In the genomic region with DNA sequence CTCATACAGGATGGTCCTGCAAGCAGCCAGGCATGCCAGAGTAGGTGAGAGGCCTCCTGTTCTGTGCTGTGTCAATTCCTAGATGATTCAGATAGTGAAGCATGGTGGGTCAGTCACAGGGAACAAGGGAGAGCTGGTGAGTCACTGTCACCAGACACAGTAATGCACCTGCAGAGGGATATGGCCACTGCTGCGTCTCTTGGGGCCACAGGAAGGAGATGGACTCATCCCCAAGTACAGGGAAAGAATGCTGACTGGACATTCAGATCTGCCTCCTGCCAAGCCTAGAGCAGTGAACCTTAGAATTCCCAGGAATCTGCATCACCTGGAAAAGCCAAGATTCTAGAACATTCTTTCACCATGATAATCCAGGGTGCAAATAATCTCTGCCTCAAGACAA, we compare ENCODE assay signal across 21 mouse cellular contexts. TPM values are rescaled to one million over a fixed set of nuclear protein-coding genes. Genes with fewer than 3 reads are reported as not detected.
DNase-seq lines count a peak whose midpoint lies in the region; ATAC-seq and TF ChIP-seq lines count a peak whose summit lies in the region.
"Had no signal": no experiment of that assay in that cellular context is flagged by ENCODE, and none has a peak within 500 bp of the region (broad histone marks: within the 10 kb centered on the region; RNA-seq: fewer than 3 reads in every experiment).

No protein-coding gene starts in this region.

- H3K4me2 ChIP-seq in kidney, embryonic 16.5 days (replicated peaks; ENCODE audit: low read depth, low read length), result no peak overlapping the region
- no peak overlapping the region for H3K4me2 ChIP-seq in forebrain, embryonic 11.5 days (ENCODE audit: low read depth, low read length, severe bottlenecking)
- H3K4me2 ChIP-seq: limb, embryonic 12.5 days; neural tube, embryonic 15.5 days; stomach, embryonic 15.5 days had no signal

- H3K27ac ChIP-seq in kidney, adult 2 months (ENCODE audit: insufficient read depth, low read depth, low read length), result peak overlapping the region; percentile 60
- no peak overlapping the region for H3K27ac ChIP-seq in kidney, embryonic 16.5 days (ENCODE audit: low read length)
- H3K27ac ChIP-seq in macrophage, result peak overlapping the region; percentile 98
- no peak overlapping the region for H3K27ac ChIP-seq in forebrain, embryonic 11.5 days (ENCODE audit: low read depth, low read length)
- H3K27ac ChIP-seq: forebrain, embryonic 10.5 days; limb, embryonic 12.5 days; neural tube, embryonic 15.5 days; stomach, embryonic 15.5 days had no signal

- in situ Hi-C loops in Patski (cut with MboI; ENCODE audit: low pct_unique_long_range_greater_than_20kb), result no loop called here

- H3K4me3 ChIP-seq in kidney, adult 2 months (ENCODE audit: insufficient read depth, low read depth, low read length), result no peak overlapping the region
- H3K4me3 ChIP-seq in kidney, embryonic 16.5 days (ENCODE audit: low read length), result no peak overlapping the region
- no peak overlapping the region for H3K4me3 ChIP-seq in macrophage (ENCODE audit: inconsistent target)
- no peak overlapping the region for H3K4me3 ChIP-seq in forebrain, embryonic 11.5 days (ENCODE audit: low read depth, low read length)
- H3K4me3 ChIP-seq: forebrain, embryonic 10.5 days; limb, embryonic 12.5 days; neural tube, embryonic 15.5 days; stomach, embryonic 15.5 days had no signal

- 28% methylated on average over 1 of the region's 1 CpGs for WGBS in kidney, adult 2 months
- 64% methylated on average over 1 of the region's 1 CpGs for WGBS in kidney, embryonic 16.5 days
- WGBS in macrophage (ENCODE audit: missing documents), result 55% methylated on average over 1 of the region's 1 CpGs
- WGBS in forebrain, embryonic 11.5 days, result 85% methylated on average over 1 of the region's 1 CpGs

- H3K27me3 ChIP-seq in kidney, adult 2 months (replicated peaks; ENCODE audit: control insufficient read depth, insufficient read depth, low read length), result no peaks in the 10 kb centered on the region
- H3K27me3 ChIP-seq in Patski, result no peaks in the 10 kb centered on the region
- no peaks in the 10 kb centered on the region for H3K27me3 ChIP-seq in kidney, embryonic 16.5 days (ENCODE audit: insufficient read depth, low read length)
- H3K27me3 ChIP-seq in forebrain, embryonic 11.5 days (ENCODE audit: control insufficient read depth, insufficient read depth, low read length), result no peaks in the 10 kb centered on the region
- H3K27me3 ChIP-seq: limb, embryonic 12.5 days; neural tube, embryonic 15.5 days; stomach, embryonic 15.5 days had no signal

- peaks cover 26% of the 10 kb centered on the region for H3K4me1 ChIP-seq in kidney, adult 2 months (ENCODE audit: control insufficient read depth, insufficient read depth, low read length)
- peaks cover 32% of the 10 kb centered on the region for H3K4me1 ChIP-seq in kidney, embryonic 16.5 days (ENCODE audit: insufficient read depth, low read length)
- no peaks in the 10 kb centered on the region for H3K4me1 ChIP-seq in forebrain, embryonic 11.5 days (replicated peaks; ENCODE audit: control insufficient read depth, insufficient read depth, low read length)
- H3K4me1 ChIP-seq: limb, embryonic 12.5 days; stomach, embryonic 15.5 days had no signal

- no peaks in the 10 kb centered on the region for H3K36me3 ChIP-seq in kidney, adult 2 months (ENCODE audit: control insufficient read depth, insufficient read depth, low read length)
- H3K36me3 ChIP-seq in kidney, embryonic 16.5 days (ENCODE audit: insufficient read depth, low read length), result no peaks in the 10 kb centered on the region
- H3K36me3 ChIP-seq in macrophage (ENCODE audit: inconsistent target), result no peaks in the 10 kb centered on the region
- H3K36me3 ChIP-seq in forebrain, embryonic 11.5 days (ENCODE audit: control insufficient read depth, insufficient read depth, low read length), result no peaks in the 10 kb centered on the region
- H3K36me3 ChIP-seq: forebrain, embryonic 10.5 days; limb, embryonic 12.5 days; neural tube, embryonic 15.5 days; stomach, embryonic 15.5 days had no signal

- CTCF ChIA-PET in Patski (lab: Charles Lee), result no interaction called here

- no peak for TF ChIP-seq CTCF in kidney, adult 2 months (conservative IDR thresholded peaks at IDR 0.05; ENCODE audit: insufficient read depth, insufficient read length, low read depth, low read length)
- TF ChIP-seq CTCF in Patski (IDR thresholded peaks at IDR 0.05), result no peak

- H3K9me3 ChIP-seq in kidney, embryonic 16.5 days (ENCODE audit: low read length), result no peaks in the 10 kb centered on the region
- no peaks in the 10 kb centered on the region for H3K9me3 ChIP-seq in forebrain, embryonic 11.5 days (ENCODE audit: control insufficient read depth, low read length)
- H3K9me3 ChIP-seq: forebrain, embryonic 10.5 days; limb, embryonic 12.5 days; neural tube, embryonic 15.5 days; stomach, embryonic 15.5 days had no signal

- ATAC-seq in Patski, result peak; percentile 84
- 0 out of 2 replicates have a peak, but pooled peaks have one; percentile 12 for ATAC-seq in kidney, embryonic 16.5 days (ENCODE audit: low FRiP score, low TSS enrichment)
- no peak for ATAC-seq in forebrain, embryonic 11.5 days (replicated peaks; ENCODE audit: low FRiP score)
- ATAC-seq: hindbrain, embryonic 16.5 days; midbrain, embryonic 16.5 days had no signal

- peaks cover 67% of the 10 kb centered on the region for H3K79me2 ChIP-seq in macrophage (ENCODE audit: inconsistent target)

- no peak overlapping the region for H3K9ac ChIP-seq in kidney, embryonic 16.5 days (replicated peaks; ENCODE audit: low read length)
- H3K9ac ChIP-seq in forebrain, embryonic 11.5 days (ENCODE audit: low read length), result no peak overlapping the region
- H3K9ac ChIP-seq: limb, embryonic 12.5 days; neural tube, embryonic 15.5 days; stomach, embryonic 15.5 days had no signal

- no peak for TF ChIP-seq POLR2A in kidney, adult 2 months (IDR thresholded peaks at IDR 0.05; ENCODE audit: low read depth, low read length)

- peak; percentile 89 for DNase-seq in kidney, adult 2 months
- no peak for DNase-seq in kidney, postnatal 4 days
- DNase-seq in Patski (ENCODE audit: low read depth, low spot score), result peak; percentile 73
- DNase-seq in forebrain, embryonic 11.5 days (ENCODE audit: low spot score), result no peak
- DNase-seq in yolk sac, embryonic 10.5 days (ENCODE audit: low spot score), result no peak
- DNase-seq: adrenal gland, postnatal 25 days; cerebellum, adult 18-20 months; heart, adult 18-20 months; heart, postnatal 4 days; lung, adult 18-20 months; lung, postnatal 14 days; right cerebral cortex, postnatal 14 days; thymus, adult 2 months had no signal

- POLR2A ChIA-PET in Patski (lab: Charles Lee), result interaction anchor here (1.1 kb wide), 1 partner anchor 14 kb away, joined by 3 read pairs; no protein-coding TSS in a partner anchor

RNA-seq across cellular contexts. Expression of gene Sema4d, which starts 53.8 kb away (rescaled TPM):
- 87.8 and 93.2 TPM in 2 replicates for polyA plus RNA-seq in kidney, adult 2 months (2012; rRNA removed)
- 26.5 TPM for polyA plus RNA-seq in Patski (2021)
- 28.8 and 29.0 TPM in 2 replicates for polyA plus RNA-seq in kidney, embryonic 16.5 days (2015; fragmentation: Nextera tagmentation; extraction: Ambion mirVana)
- total RNA-seq in macrophage (2018; cell fraction: chromatin; rRNA removed), result 100 to 1,000 TPM; 138 to 587 (median 262) TPM
- total RNA-seq in macrophage (2018; cell fraction: cytosol; rRNA removed), result 100 to 1,000 TPM; 117 to 388 (median 219) TPM
- total RNA-seq in macrophage (2018; cell fraction: nucleus; rRNA removed), result 100 to 1,000 TPM; 156 to 800 (median 457) TPM
- 80.9 to 173 TPM (median 90.3 TPM) in 3 replicates for polyA plus RNA-seq in macrophage (2018)
- polyA plus RNA-seq in forebrain, embryonic 11.5 days (2014; fragmentation: Nextera tagmentation; extraction: Ambion mirVana), result 8.3 and 8.4 TPM in 2 replicates

Comparison
In these comparisons a context has a peak if more than half of its experiments do, and no peak if none do; other contexts are left out.
1. DNase-seq: peak in kidney, adult 2 months (single experiment) and Patski (single experiment); none in kidney, postnatal 4 days (0 of 2), forebrain, embryonic 11.5 days (single experiment) and yolk sac, embryonic 10.5 days (single experiment).
2. H3K27ac ChIP-seq: peak in kidney, adult 2 months (single experiment) and macrophage (single experiment); none in kidney, embryonic 16.5 days (single experiment) and forebrain, embryonic 11.5 days (single experiment).